Mouse (Mus musculus) myocyte (in vitro differentiated cells): ENCODE data around the gene Coq3. TPM values are rescaled to one million over a fixed set of nuclear protein-coding genes. Genes with fewer than 3 reads are reported as not detected.

ENCODE experiments used
- H3K27me3 ChIP-seq: one replicate; pipeline ENCODE4 v1.6.1; 2011; ENCODE audit not compliant: control insufficient read depth, insufficient read depth, insufficient read length
- H3K36me3 ChIP-seq: one replicate; pipeline ENCODE4 v1.6.1; 2011; ENCODE audit not compliant: control insufficient read depth, insufficient read depth
- H3K4me2 ChIP-seq: one replicate; pipeline ENCODE4 v1.6.1; 2011; ENCODE audit warnings: low read depth, control low read depth
- H3K4me3 ChIP-seq: one replicate; pipeline ENCODE4 v1.5.1; 2011; ENCODE audit warnings: mild to moderate bottlenecking, control low read depth, moderate library complexity
- H3K79me2 ChIP-seq: one replicate; pipeline ENCODE4 v1.6.1; 2011; ENCODE audit not compliant: control insufficient read depth, insufficient read depth
- H3ac ChIP-seq: one replicate; pipeline ENCODE4 v1.6.1; 2011; ENCODE audit not compliant: control insufficient read depth, insufficient read length
- CEBPB ChIP-seq: IDR thresholded peaks from 2 replicates; pipeline ENCODE4 v1.6.1; 2011; ENCODE audit warnings: mild to moderate bottlenecking, moderate library complexity; ENCODE audit not compliant: poor library complexity, insufficient read depth, severe bottlenecking
- E2F4 ChIP-seq: IDR thresholded peaks from one replicate; pipeline ENCODE4 v1.6.1; 2011; ENCODE audit warnings: mild to moderate bottlenecking, control low read depth, moderate library complexity; ENCODE audit not compliant: insufficient read depth
- MAX ChIP-seq: IDR thresholded peaks from one replicate; pipeline ENCODE4 v1.6.1; 2011; ENCODE audit warnings: low read depth, mild to moderate bottlenecking, control low read depth
- MYOD1 ChIP-seq, 3 experiments: IDR thresholded peaks; one replicate each; pipeline ENCODE4 v1.6.1; 2011; ENCODE audit warnings: control low read depth in 2 of 3, low read depth in 2 of 3, mild to moderate bottlenecking in 2 of 3, moderate library complexity in 1 of 3; ENCODE audit not compliant: insufficient read length in 2 of 3, control insufficient read depth in 1 of 3
- MYOG ChIP-seq, 3 experiments: IDR thresholded peaks; one replicate each; pipeline ENCODE4 v1.6.1; 2011; ENCODE audit warnings: control low read depth in 2 of 3, low read depth in 2 of 3, mild to moderate bottlenecking in 2 of 3; ENCODE audit not compliant: insufficient read length in 2 of 3, control insufficient read depth in 1 of 3, insufficient read depth in 1 of 3
- POLR2A ChIP-seq: IDR thresholded peaks from one replicate; pipeline ENCODE4 v1.6.1; 2011; ENCODE audit warnings: low read depth, mild to moderate bottlenecking, control low read depth, moderate library complexity; ENCODE audit not compliant: insufficient read length
- POLR2AphosphoS2 ChIP-seq: IDR thresholded peaks from one replicate; pipeline ENCODE4 v1.6.1; 2011; ENCODE audit warnings: low read depth, control low read depth; ENCODE audit not compliant: insufficient read length
- REST ChIP-seq: IDR thresholded peaks from one replicate; pipeline ENCODE4 v1.6.1; 2011; ENCODE audit warnings: mild to moderate bottlenecking, control low read depth, moderate library complexity; ENCODE audit not compliant: insufficient read depth, insufficient read length
- SRF ChIP-seq: IDR thresholded peaks from one replicate; pipeline ENCODE4 v1.6.1; 2011; ENCODE audit warnings: low read depth; ENCODE audit not compliant: control insufficient read depth, insufficient read length
- TCF12 ChIP-seq: IDR thresholded peaks from one replicate; pipeline ENCODE4 v1.6.1; 2011; ENCODE audit warnings: mild to moderate bottlenecking, control low read depth; ENCODE audit not compliant: poor library complexity, insufficient read depth, severe bottlenecking
- TCF3 ChIP-seq: IDR thresholded peaks from one replicate; pipeline ENCODE4 v1.6.1; 2011; ENCODE audit warnings: low read depth, control low read depth; ENCODE audit not compliant: insufficient read length
- USF1 ChIP-seq: IDR thresholded peaks from one replicate; pipeline ENCODE4 v1.6.1; 2011; ENCODE audit warnings: low read depth, mild to moderate bottlenecking, control low read depth, moderate library complexity
- polyA plus RNA-seq: library from polyadenylated mRNA; unstranded; fragments of >200 nt; fragmentation: generic; extraction: Trizol; gene quantifications from one replicate; pipeline ENCODE4 v1.2.1, GENCODE M21; 2012; ENCODE audit warnings: missing spikeins

Coq3 gene
- polyA plus RNA-seq, 1 experiment = 11.1 TPM

DNA sequence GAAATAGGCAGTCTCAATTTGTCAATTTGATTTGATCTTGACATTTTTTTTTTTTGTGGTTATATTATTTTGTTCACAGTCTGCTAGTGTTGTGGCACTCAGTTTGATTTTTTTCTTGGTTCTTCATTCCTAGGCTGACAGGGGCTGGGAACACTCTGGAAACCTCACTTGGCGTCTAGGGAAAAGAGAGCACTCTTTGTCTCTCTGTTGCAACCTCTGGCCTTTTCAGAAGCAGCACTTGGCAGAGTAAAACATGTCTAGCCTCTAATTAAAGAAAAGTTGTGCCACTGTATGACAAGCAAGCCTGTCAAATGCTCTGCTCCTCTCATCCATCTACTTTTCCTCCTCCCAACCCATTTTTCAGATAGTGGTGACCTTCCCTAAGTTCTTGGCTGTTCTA lies 22.0 kb upstream of the Coq3 start:
- Histone ChIP-seq H3K27me3 (no peaks in the 10 kb centered on the region), H3K79me2 (peaks cover 55% of the 10 kb centered on the region), H3K4me3 (no peak overlapping the region), H3K36me3 (peaks cover 49% of the 10 kb centered on the region), H3K4me2 (no peak overlapping the region), H3ac (no peak overlapping the region)
- TF ChIP-seq SRF (no peak), CEBPB (no peak), POLR2AphosphoS2 (no peak), REST (no peak), TCF12 (no peak), MAX (no peak), MYOG (IDR thresholded peaks at IDR 0.05; ENCODE audit: control insufficient read depth in 1 of 3, insufficient read depth in 1 of 3, insufficient read length in 2 of 3, low read depth in 2 of 3) (no peak)

DNA sequence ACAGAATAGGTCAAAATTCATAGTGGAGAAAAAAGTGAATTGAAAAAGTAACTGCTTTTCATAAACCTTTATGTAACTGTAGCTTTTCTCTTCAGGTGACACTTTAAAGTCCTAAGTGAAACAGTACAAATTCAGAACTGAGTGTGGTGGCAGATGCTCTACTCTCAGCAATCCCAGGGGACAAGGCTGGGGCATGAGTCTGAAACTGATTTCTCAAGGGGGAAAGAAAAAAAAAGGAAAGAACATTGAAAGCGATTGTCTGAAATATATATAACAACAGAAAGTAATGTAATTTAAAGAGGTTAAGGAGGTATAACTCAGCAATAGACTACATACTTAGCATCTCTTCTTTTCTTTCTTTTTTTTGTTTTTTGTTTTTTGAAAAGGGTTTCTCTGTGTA lies 14.2 kb upstream of the Coq3 start:
- Histone ChIP-seq H3K27me3 (no peaks in the 10 kb centered on the region), H3ac (no peak overlapping the region), H3K79me2 (no peaks in the 10 kb centered on the region), H3K36me3 (peaks cover 57% of the 10 kb centered on the region), H3K4me2 (no peak overlapping the region), H3K4me3 (no peak overlapping the region)
- TF ChIP-seq MYOD1 (IDR thresholded peaks at IDR 0.05; ENCODE audit: control insufficient read depth in 1 of 3, insufficient read length in 2 of 3, low read depth in 2 of 3) (no peak), MAX (no peak), SRF (no peak), TCF3 (no peak), CEBPB (no peak), E2F4 (no peak), POLR2A (no peak), MYOG (IDR thresholded peaks at IDR 0.05; ENCODE audit: control insufficient read depth in 1 of 3, insufficient read depth in 1 of 3, insufficient read length in 2 of 3, low read depth in 2 of 3) (no peak), USF1 (no peak), TCF12 (no peak), POLR2AphosphoS2 (no peak), REST (no peak)

DNA sequence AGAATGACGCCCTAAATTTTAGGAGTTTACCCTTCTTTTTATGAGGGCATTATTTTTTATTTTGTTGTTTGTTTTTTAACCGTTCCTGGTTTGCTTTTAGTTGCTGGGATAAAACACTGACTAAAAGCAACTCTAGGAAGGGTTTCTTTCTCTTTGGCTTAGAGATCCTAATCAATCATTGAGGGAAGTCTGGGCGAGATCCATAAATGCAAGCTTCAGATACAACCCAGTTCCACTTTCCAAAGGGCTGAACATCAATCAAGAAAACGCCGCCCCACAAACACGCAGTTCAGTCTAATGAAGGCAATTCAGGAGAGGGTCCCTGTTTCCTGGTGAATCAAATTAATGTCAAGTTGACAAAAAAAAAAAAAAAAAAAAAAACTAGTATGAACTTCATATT lies 697 bp upstream of the Coq3 start:
- Histone ChIP-seq H3K4me2 (peak overlapping the region; percentile 75), H3ac (peak overlapping the region; percentile 67), H3K27me3 (no peaks in the 10 kb centered on the region), H3K4me3 (peak overlapping the region; percentile 53), H3K36me3 (peaks cover 23% of the 10 kb centered on the region), H3K79me2 (peaks cover 4% of the 10 kb centered on the region)
- TF ChIP-seq REST (no peak), TCF3 (no peak), USF1 (no peak), MYOD1 (IDR thresholded peaks at IDR 0.05; ENCODE audit: control insufficient read depth in 1 of 3, insufficient read length in 2 of 3, low read depth in 2 of 3) (no peak), POLR2AphosphoS2 (no peak), POLR2A (no peak), CEBPB (no peak), SRF (no peak), E2F4 (no peak)

DNA sequence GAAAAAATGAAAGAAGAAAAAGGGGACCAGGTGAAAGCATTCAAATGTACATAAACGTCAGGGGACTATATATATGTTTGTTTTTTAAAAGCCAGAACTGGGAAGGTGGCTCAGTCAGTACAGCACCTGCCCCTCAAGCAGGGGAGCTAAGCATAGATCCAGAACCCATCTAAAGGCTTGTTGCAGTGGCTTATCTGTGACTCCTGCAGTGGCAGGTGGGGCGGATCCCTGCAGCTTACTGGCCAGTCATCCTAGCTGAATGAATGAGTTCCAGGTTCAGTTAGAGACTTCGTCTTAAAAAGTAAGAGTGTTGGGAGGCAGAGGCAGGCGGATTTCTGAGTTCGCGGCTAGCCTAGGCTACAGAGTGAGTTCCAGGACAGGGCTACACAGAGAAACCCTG lies 3.3 kb downstream of the Coq3 start:
- no peak overlapping the region for H3K4me2 ChIP-seq
- no peak overlapping the region for H3K4me3 ChIP-seq
- H3K36me3 ChIP-seq = no peaks in the 10 kb centered on the region
- TF ChIP-seq REST (no peak), MYOD1 (IDR thresholded peaks at IDR 0.05; ENCODE audit: control insufficient read depth in 1 of 3, insufficient read length in 2 of 3, low read depth in 2 of 3) (no peak), POLR2AphosphoS2 (no peak), POLR2A (no peak), MAX (no peak)
- H3ac ChIP-seq = no peak overlapping the region
- no peaks in the 10 kb centered on the region for H3K27me3 ChIP-seq
- H3K79me2 ChIP-seq = peaks cover 4% of the 10 kb centered on the region

DNA sequence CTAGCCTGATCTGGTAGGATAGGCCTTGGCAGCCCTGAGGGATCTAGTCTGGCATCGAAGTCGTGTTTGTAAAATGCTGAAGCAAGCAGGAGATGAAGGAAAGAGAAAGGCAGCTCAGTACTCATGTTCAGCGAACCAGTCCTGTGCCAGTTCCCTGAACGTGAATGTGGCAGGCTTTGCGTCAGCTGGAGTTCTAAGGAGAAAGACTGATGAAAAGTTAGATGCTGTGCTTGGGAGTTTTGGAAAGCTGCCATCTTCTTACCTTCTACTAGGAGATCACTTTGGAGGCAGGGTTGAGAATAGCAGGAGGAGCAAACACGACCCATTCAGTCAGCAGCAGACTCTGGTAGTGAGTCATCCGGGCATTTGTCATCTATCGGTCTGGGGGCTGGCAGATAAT lies 6.4 kb downstream of the Coq3 start:
- Histone ChIP-seq H3ac (no peak overlapping the region), H3K27me3 (no peaks in the 10 kb centered on the region), H3K79me2 (peaks cover 3% of the 10 kb centered on the region), H3K4me2 (no peak overlapping the region), H3K36me3 (no peaks in the 10 kb centered on the region), H3K4me3 (no peak overlapping the region)
- TF ChIP-seq MYOG (IDR thresholded peaks at IDR 0.05; ENCODE audit: control insufficient read depth in 1 of 3, insufficient read depth in 1 of 3, insufficient read length in 2 of 3, low read depth in 2 of 3) (no peak), TCF3 (no peak), CEBPB (no peak), USF1 (no peak), REST (no peak), MYOD1 (IDR thresholded peaks at IDR 0.05; ENCODE audit: control insufficient read depth in 1 of 3, insufficient read length in 2 of 3, low read depth in 2 of 3) (no peak)
